Mouse (Mus musculus) midbrain, embryonic 14.5 days (tissue): ENCODE measurements around the gene Fndc3a. TPM values are rescaled to one million over a fixed set of nuclear protein-coding genes. Genes with fewer than 3 reads are reported as not detected.

Experiments used
- ATAC-seq: fragments of 200-750 bp; cut with Nextera tagmentation; 2 replicates; pipeline ENCODE4 v1.8.0; 2017; ENCODE audit warnings: moderate number of reproducible peaks, moderate library complexity; ENCODE audit not compliant: low FRiP score, low TSS enrichment
- DNase-seq: peaks from one replicate; pipeline ENCODE4 v3.0.0-alpha.2; 2015
- H3K27ac ChIP-seq: fragments of 300-500 bp; sonication (generic); replicated peaks from 2 replicates; pipeline ENCODE4 v1.5.1; 2014; ENCODE audit warnings: mild to moderate bottlenecking, low read depth, low read length, moderate library complexity
- H3K27me3 ChIP-seq: fragments of 300-500 bp; sonication (generic); 2 replicates; pipeline ENCODE4 v1.6.1; 2014; ENCODE audit warnings: low read length, control low read depth, mixed read lengths; ENCODE audit not compliant: control insufficient read depth, insufficient read depth
- H3K36me3 ChIP-seq: fragments of 300-500 bp; sonication (generic); 2 replicates; pipeline ENCODE4 v1.6.1; 2014; ENCODE audit warnings: low read length, control low read depth; ENCODE audit not compliant: control insufficient read depth, insufficient read depth
- H3K4me1 ChIP-seq: fragments of 300-500 bp; sonication (generic); 2 replicates; pipeline ENCODE4 v1.6.1; 2014; ENCODE audit warnings: mild to moderate bottlenecking, antibody characterized with exemption, low read length, control low read depth; ENCODE audit not compliant: control insufficient read depth, insufficient read depth
- H3K4me2 ChIP-seq: fragments of 300-500 bp; sonication (generic); 2 replicates; pipeline ENCODE4 v1.6.1; 2014; ENCODE audit warnings: mild to moderate bottlenecking, low read length, moderate library complexity
- H3K4me3 ChIP-seq: fragments of 300-500 bp; sonication (generic); replicated peaks from 2 replicates; pipeline ENCODE4 v1.5.1; 2014; ENCODE audit warnings: low read depth, low read length
- H3K9ac ChIP-seq: fragments of 300-500 bp; sonication (generic); replicated peaks from 2 replicates; pipeline ENCODE4 v1.6.1; 2014; ENCODE audit warnings: mild to moderate bottlenecking, low read length, moderate library complexity
- H3K9me3 ChIP-seq: fragments of 300-500 bp; sonication (generic); 2 replicates; pipeline ENCODE4 v1.6.1; 2016; ENCODE audit warnings: low read length, control low read depth, mixed read lengths; ENCODE audit not compliant: control insufficient read depth
- WGBS: fragments of 180-500 bp; shearing (Covaris S2); extraction: QIAGEN DNeasy Blood & Tissue Kit; methylation state at CpG from one replicate; pipeline ENCODE4 v1.1.7; 2014; 5-methylcytosine and 5-hydroxymethylcytosine counted together
- polyA plus RNA-seq: library from polyadenylated mRNA; unstranded; fragments of >200 nt; fragmentation: Nextera tagmentation; extraction: Ambion mirVana; gene quantifications from 2 replicates; pipeline ENCODE4 v1.2.1, GENCODE M21; 2014

The Fndc3a gene
- polyA plus RNA-seq, 1 experiment from 2014 or later = 48.7 TPM

DNA sequence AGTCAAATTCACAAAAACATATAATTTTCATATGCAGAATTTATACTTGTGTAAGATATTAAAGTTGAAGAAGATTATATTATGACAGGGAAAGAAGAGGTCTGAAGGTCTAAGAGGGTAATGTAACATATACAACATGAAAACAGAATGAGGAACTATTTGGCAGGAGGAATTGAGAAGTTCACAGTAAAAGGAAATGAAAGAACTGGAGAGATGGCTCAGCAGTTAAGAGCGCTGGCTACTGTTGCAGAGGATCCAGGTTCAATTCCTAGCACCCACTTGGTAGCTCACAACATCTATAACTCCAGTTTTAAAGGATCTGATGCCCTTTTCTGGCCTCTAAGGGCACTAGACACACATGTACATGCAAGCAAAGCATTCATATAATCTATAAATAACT is 65.2 kb downstream of the Fndc3a start:
- H3K4me3 ChIP-seq = no peak overlapping the region
- WGBS = 98% methylated on average over 1 of the region's 1 CpGs
- H3K27ac ChIP-seq = no peak overlapping the region
- H3K4me1 ChIP-seq = no peaks in the 10 kb centered on the region
- H3K36me3 ChIP-seq = no peaks in the 10 kb centered on the region
- H3K9me3 ChIP-seq = no peaks in the 10 kb centered on the region
- ATAC-seq (no peak), DNase-seq (no peak)
- no peak overlapping the region for H3K4me2 ChIP-seq
- H3K27me3 ChIP-seq = no peaks in the 10 kb centered on the region
- H3K9ac ChIP-seq = no peak overlapping the region

DNA sequence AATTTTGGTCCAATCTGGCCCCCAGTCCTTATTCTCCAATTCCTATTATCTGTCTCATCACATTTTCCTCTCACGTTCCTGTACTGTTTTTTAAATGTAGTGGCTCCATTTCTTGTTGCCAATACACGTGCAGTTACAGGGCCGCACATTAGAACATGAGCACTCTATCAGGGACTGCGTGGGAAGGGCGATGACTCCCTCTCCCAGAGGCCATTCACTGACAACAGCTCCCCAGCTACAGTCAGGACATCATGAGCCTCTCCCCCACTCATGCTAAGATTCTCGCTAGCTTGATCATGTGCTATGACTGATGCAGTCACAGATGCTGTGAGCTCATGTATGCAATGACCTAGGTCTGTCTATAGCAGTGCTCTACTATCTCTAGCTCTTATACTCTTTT is 71.3 kb downstream of the Fndc3a start:
- Histone ChIP-seq H3K4me1 (no peaks in the 10 kb centered on the region), H3K4me2 (no peak overlapping the region), H3K4me3 (no peak overlapping the region), H3K36me3 (no peaks in the 10 kb centered on the region), H3K27ac (no peak overlapping the region), H3K9ac (no peak overlapping the region), H3K27me3 (no peaks in the 10 kb centered on the region), H3K9me3 (no peaks in the 10 kb centered on the region)
- 96% methylated on average over 6 of the region's 6 CpGs for WGBS
- ATAC-seq (no peak), DNase-seq (no peak)

DNA sequence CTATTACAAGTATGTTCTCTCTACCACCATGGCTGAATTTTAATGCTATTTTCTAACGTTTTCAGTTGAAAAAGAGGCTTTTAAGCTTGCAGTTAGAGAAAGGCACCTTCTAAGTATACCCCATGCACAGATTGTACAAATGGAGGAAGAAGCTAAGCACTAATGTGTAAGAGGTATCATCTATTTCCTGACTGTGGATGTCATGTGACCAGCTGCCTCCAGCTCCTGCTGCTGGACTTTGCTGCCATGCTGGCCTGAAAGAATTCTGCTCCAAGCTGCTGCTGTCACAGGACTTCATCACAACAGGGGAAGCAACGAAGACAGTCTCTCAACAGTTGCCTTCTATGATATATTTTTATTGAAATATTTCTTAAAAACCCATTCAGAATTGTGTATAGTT is 76.2 kb downstream of the Fndc3a start:
- no peak overlapping the region for H3K4me3 ChIP-seq
- no peaks in the 10 kb centered on the region for H3K4me1 ChIP-seq
- no peaks in the 10 kb centered on the region for H3K27me3 ChIP-seq
- 84% methylated on average over 2 of the region's 2 CpGs for WGBS
- ATAC-seq (no peak), DNase-seq (no peak)
- no peak overlapping the region for H3K9ac ChIP-seq
- no peak overlapping the region for H3K27ac ChIP-seq
- no peaks in the 10 kb centered on the region for H3K36me3 ChIP-seq
- H3K9me3 ChIP-seq = no peaks in the 10 kb centered on the region
- H3K4me2 ChIP-seq = no peak overlapping the region

DNA sequence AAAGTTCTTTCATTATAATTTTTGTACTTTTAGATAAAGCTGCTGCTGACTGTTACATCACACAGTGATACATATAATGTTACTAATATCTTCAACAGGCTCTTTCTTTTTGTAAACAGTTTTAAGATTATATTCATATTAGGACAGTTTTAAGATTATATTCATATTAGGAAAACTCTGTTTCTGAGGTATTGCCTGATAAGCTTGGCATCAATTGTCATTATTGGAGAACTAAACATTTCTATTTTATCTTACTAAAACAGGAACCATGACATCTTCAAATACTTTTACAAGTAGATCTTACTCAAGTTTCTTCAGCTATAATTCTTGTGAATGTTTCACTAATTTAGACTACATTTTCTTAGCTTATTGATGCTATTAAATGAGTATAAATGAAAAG is 84.4 kb downstream of the Fndc3a start:
- ATAC-seq (no peak), DNase-seq (no peak)
- Histone ChIP-seq H3K27me3 (no peaks in the 10 kb centered on the region), H3K9ac (no peak overlapping the region), H3K4me2 (no peak overlapping the region), H3K36me3 (no peaks in the 10 kb centered on the region), H3K9me3 (no peaks in the 10 kb centered on the region), H3K27ac (no peak overlapping the region), H3K4me1 (no peaks in the 10 kb centered on the region), H3K4me3 (no peak overlapping the region)

DNA sequence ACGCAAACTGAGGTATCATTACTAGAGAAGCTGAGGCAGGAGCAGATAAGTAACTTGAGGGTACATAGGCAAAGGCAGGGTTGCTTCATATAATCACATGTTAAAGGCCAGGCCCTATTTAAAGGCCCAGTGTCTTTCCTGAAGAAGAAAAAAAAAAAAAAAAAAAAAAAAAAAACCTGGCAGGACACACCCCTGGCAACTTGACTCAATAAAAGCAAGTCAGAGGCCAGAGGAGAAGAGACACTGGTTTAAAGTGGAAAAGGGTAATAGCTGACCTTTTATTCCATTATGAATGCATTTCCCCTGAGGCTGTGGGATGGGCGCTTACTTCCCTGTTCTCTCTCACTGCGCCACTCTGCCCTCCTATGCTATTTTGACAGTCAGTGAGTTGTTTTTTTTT is 105.7 kb downstream of the Fndc3a start:
- 87% methylated on average over 3 of the region's 3 CpGs for WGBS
- Histone ChIP-seq H3K9ac (no peak overlapping the region), H3K4me1 (peaks cover 21% of the 10 kb centered on the region), H3K36me3 (0 out of 2 replicates have a peak, but pooled peaks cover 2% of the 10 kb centered on the region), H3K27ac (no peak overlapping the region), H3K27me3 (no peaks in the 10 kb centered on the region), H3K9me3 (no peaks in the 10 kb centered on the region), H3K4me2 (no peak overlapping the region), H3K4me3 (no peak overlapping the region)
- ATAC-seq (no peak), DNase-seq (no peak)

DNA sequence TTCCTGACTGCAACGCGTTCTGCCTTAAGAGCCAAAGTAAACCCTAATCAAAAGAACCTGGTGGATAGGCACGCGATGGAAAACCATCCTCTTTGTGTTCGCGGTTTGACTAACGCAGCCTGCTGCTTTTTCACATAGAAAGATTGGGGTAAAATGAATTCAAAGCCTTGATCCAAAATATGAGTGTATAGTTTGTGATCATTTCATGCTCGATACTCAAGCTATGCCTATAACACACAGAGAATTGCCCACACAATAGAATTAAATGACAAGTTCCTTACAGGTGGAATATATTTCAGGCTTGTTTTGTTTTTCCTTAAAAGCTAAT is 106.6 kb downstream of the Fndc3a start:
- H3K4me3 ChIP-seq = peak overlapping the region; percentile 57
- peaks cover 2% of the 10 kb centered on the region; the same call in 1 of the 2 replicates for H3K36me3 ChIP-seq
- ATAC-seq (peak; percentile 41), DNase-seq (no peak)
- H3K4me1 ChIP-seq = peaks cover 21% of the 10 kb centered on the region
- H3K27me3 ChIP-seq = no peaks in the 10 kb centered on the region
- peak overlapping the region; percentile 74 for H3K9ac ChIP-seq
- WGBS = under 1% methylated on average over 8 of the region's 8 CpGs
- H3K9me3 ChIP-seq = no peaks in the 10 kb centered on the region
- peak overlapping the region; percentile 87 for H3K27ac ChIP-seq
- peak overlapping the region; percentile 78 for H3K4me2 ChIP-seq

DNA sequence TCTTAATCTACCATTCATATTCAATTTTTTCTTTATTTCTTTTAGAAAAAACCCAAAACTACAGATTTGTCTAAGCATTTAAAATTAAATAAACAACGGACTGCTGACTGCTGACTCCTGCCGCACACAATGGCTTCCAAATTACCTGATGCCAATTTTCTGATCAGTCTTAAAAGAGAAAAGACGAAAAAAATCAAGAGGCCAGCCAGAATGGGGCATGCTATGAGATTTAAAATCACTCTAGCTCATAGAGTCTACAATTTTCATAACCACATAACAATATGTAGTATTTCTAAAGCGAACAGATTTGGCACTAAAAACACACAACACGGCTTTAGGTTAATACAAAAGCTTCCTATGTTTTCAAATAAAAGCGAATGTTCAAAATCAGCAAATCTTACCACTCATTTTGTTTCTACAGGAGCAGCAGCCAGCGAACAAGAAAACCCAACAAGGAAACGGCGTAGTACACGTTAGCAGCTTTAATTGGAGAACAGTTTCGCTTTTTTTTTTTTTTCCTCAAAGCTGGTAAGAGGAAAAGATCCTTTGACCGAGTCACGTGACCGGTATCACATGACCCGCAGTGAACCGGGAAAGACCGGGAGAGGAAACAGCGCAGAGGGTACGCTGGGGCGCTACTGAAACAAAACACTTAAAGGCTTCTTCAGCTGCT is 107.1 kb downstream of the Fndc3a start:
- Histone ChIP-seq H3K36me3 (peaks cover 6% of the 10 kb centered on the region), H3K9me3 (no peaks in the 10 kb centered on the region), H3K4me1 (peaks cover 21% of the 10 kb centered on the region), H3K27ac (peak overlapping the region; percentile 87), H3K9ac (peak overlapping the region; percentile 74), H3K4me2 (peak overlapping the region; percentile 78), H3K4me3 (peak overlapping the region; percentile 57), H3K27me3 (no peaks in the 10 kb centered on the region)
- DNase-seq (peak; percentile 96), ATAC-seq (peak; percentile 92)
- WGBS = 3% methylated on average over 20 of the region's 20 CpGs

DNA sequence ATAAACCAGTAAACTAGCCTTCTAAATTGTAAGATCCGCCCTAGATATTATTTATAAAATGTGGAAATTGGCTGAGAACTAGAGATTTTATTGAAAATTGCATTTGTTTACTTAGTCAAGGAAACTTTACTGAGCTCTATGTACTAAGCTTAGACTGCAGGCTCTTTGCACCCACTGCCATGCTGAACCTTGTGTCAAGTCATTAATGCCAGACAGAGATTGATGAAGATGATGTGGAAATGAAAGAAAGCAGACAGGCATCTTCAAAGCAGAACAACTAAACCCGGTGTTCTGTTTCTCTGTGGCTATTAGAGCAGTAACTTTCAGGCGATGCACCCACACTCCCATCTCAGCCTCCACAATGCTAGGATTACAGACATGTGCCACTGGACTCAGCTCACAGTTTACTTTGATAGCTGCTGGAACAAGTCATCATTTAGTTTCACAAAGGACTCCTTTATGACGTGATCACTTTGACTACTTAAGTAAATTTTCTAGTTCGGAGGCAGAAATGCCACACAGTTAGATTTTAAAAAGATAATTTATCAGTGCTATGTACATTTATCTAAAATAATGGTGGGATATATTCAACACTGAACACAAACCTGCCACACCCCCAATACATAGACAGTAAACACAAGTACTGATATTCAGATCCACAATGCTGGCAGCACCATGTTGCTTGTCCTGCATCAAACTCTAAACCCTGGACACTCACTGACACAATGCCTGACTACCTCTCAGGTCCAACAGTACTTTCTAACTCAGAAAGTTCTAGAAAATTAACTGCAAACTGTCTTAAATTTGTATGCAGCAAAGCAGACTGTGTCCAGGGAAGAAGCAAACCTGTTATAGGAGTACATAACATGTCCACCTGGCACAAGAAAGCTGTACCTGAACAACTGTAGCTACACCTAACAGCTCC is 108.2 kb downstream of the Fndc3a start:
- WGBS = 65% methylated on average over 5 of the region's 5 CpGs
- ATAC-seq (0 out of 2 replicates have a peak, but pooled peaks have one; percentile 49), DNase-seq (peak; percentile 28)
- Histone ChIP-seq H3K4me2 (peak overlapping the region; percentile 78), H3K36me3 (peaks cover 12% of the 10 kb centered on the region), H3K9me3 (no peaks in the 10 kb centered on the region), H3K27me3 (no peaks in the 10 kb centered on the region), H3K4me1 (peaks cover 21% of the 10 kb centered on the region), H3K27ac (no peak overlapping the region), H3K9ac (peak overlapping the region; percentile 74; the same call in 1 of the 2 replicates), H3K4me3 (peak overlapping the region; percentile 57)
